Mouse (Mus musculus): ENCODE results near the gene Hhatl. TPM values are rescaled to one million over a fixed set of nuclear protein-coding genes. Genes with fewer than 3 reads are reported as not detected.

The Hhatl gene
- polyA plus RNA-seq, 1 experiment from 2014 or later: not detected

DNA sequence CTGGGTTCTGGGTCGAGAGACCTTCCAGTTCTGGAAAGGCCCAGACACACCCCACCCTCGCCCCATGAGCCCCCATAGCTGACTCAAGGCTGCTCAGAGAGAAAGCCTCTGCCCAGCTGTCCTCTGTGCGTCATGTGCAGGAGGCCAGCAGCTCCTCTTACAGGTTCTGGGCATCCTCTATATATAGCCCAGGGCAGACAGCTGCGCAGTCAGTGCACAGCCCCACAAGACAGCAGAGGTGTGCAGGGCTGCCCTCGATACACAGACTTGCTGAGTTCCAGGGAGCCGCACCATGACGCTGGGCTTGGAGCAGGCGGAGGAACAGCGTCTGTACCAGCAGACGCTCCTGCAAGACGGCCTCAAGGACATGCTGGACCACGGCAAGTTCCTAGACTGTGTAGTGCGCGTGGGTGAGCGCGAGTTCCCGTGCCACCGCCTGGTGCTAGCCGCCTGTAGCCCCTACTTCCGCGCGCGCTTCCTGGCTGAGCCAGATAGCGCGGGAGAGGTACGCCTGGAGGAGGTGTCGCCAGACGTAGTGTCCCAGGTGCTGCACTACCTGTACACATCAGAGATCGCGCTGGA is 14.7 kb downstream of the Hhatl start, which contains the start of gene Klhl40:
Klhl40 (plus strand) TSS at position 124 of the 582 bp plus-strand sequence.
- TF ChIP-seq CTCF (IDR thresholded peaks at IDR 0.05; ENCODE audit: low read depth) (no peak), EP300 (IDR thresholded peaks at IDR 0.05; ENCODE audit: low read depth) (no peak)
- DNase-seq (no peak), ATAC-seq (no peak)
- Histone ChIP-seq H3K4me1 (ENCODE audit: insufficient read depth) (no peaks in the 10 kb centered on the region), H3K27ac (ENCODE audit: low read depth) (no peak within 1 kb of the TSS), H3K27me3 (ENCODE audit: insufficient read depth, low read length) (peaks cover 29% of the 10 kb centered on the region), H3K36me3 (replicated peaks; ENCODE audit: insufficient read depth, low read length) (no peaks in the 10 kb centered on the region), H3K4me2 (ENCODE audit: low read depth, low read length) (no peak within 1 kb of the TSS), H3K4me3 (ENCODE audit: low read depth, low read length) (no peak within 1 kb of the TSS), H3K9ac (replicated peaks) (no peak within 1 kb of the TSS), H3K9me3 (ENCODE audit: low read length) (no peaks in the 10 kb centered on the region)
- WGBS (ENCODE audit: insufficient replicate concordance): 18% methylated on average over 30 of the region's 30 CpGs

DNA sequence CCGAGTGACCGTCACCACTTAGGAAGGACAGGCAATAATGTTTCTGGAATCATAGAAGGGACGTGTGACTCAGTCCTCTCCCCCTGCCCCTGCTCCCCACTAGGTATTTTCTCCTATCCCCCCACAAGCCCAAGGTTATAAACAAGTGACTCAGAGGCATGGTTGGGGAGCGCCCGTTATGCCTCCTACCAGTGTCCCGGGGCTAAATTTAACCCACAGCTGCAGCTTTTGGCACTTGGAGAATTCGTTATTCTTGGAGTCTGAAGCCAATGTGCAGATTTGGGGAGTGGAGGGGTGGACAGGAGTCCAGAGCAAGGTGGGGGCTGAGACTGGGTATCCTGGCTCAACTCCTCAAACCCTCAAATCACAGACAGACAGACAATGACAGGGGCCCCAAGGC is 15.8 kb downstream of the Hhatl start:
- H3K36me3 ChIP-seq (replicated peaks; ENCODE audit: insufficient read depth, low read length): no peaks in the 10 kb centered on the region
- peaks cover 29% of the 10 kb centered on the region for H3K27me3 ChIP-seq (ENCODE audit: insufficient read depth, low read length)
- no peak for DNase-seq
- H3K9me3 ChIP-seq (ENCODE audit: low read length): no peaks in the 10 kb centered on the region
- H3K27ac ChIP-seq (ENCODE audit: low read depth): no peak overlapping the region
- TF ChIP-seq CTCF (IDR thresholded peaks at IDR 0.05; ENCODE audit: low read depth) (no peak), EP300 (IDR thresholded peaks at IDR 0.05; ENCODE audit: low read depth) (no peak)
- no peak overlapping the region for H3K9ac ChIP-seq (replicated peaks)
- H3K4me1 ChIP-seq (ENCODE audit: insufficient read depth): no peaks in the 10 kb centered on the region
- ATAC-seq: no peak
- 71% methylated on average over 7 of the region's 7 CpGs for WGBS (ENCODE audit: insufficient replicate concordance)
- H3K4me2 ChIP-seq (ENCODE audit: low read depth, low read length): no peak overlapping the region
- H3K4me3 ChIP-seq (ENCODE audit: low read depth, low read length): no peak overlapping the region

DNA sequence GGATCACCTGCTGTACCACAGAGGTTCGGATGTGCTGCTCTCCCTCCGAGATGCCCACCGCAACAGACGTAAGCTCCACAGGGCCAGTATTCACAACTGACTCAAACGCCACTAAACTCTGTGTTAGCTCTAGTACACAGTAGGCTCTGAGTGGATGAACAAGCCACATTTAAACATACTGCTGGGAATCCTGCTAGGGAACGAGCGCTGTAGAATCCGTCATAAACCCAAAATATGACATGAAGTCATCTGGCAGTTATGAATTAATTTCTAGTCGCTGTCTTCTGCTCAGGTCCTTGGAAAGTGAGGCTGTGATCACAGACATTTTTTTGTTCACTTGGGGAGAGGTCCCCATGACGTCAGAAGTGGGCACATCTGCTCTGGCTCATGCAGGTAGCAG is 16.4 kb downstream of the Hhatl start:
- H3K36me3 ChIP-seq (replicated peaks; ENCODE audit: insufficient read depth, low read length): no peaks in the 10 kb centered on the region
- no peaks in the 10 kb centered on the region for H3K4me1 ChIP-seq (ENCODE audit: insufficient read depth)
- no peak overlapping the region for H3K9ac ChIP-seq (replicated peaks)
- H3K4me3 ChIP-seq (ENCODE audit: low read depth, low read length): no peak overlapping the region
- H3K4me2 ChIP-seq (ENCODE audit: low read depth, low read length): no peak overlapping the region
- H3K27me3 ChIP-seq (ENCODE audit: insufficient read depth, low read length): peaks cover 29% of the 10 kb centered on the region
- no peak for TF ChIP-seq EP300 (IDR thresholded peaks at IDR 0.05; ENCODE audit: low read depth)
- no peak for TF ChIP-seq CTCF (IDR thresholded peaks at IDR 0.05; ENCODE audit: low read depth)
- no peak for DNase-seq
- ATAC-seq: no peak
- 70% methylated on average over 10 of the region's 10 CpGs for WGBS (ENCODE audit: insufficient replicate concordance)
- no peak overlapping the region for H3K27ac ChIP-seq (ENCODE audit: low read depth)
- H3K9me3 ChIP-seq (ENCODE audit: low read length): no peaks in the 10 kb centered on the region

DNA sequence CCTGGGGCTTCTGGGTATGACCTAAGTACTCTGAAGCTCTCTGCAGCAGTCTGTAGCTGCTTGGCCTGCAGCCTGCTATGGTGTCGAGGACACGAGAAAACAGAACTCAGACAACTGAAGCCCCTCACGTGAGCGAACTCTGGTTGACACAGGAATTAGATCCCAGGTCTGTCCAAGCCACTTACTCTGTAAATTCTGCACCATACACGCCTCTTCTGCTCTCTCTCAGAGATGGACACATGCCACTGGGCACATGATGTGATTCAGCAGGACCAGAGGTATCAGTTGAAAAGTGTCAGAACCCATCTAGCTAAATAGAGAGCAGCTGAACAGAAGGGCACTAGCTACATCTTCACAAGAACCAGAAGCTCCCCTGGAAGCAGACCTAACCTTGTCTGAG is 19.9 kb downstream of the Hhatl start:
- Histone ChIP-seq H3K36me3 (replicated peaks; ENCODE audit: insufficient read depth, low read length) (no peaks in the 10 kb centered on the region), H3K4me1 (ENCODE audit: insufficient read depth) (no peaks in the 10 kb centered on the region), H3K4me2 (ENCODE audit: low read depth, low read length) (no peak overlapping the region), H3K4me3 (ENCODE audit: low read depth, low read length) (no peak overlapping the region), H3K9ac (replicated peaks) (no peak overlapping the region), H3K27me3 (ENCODE audit: insufficient read depth, low read length) (peaks cover 13% of the 10 kb centered on the region; the same call in 1 of the 2 replicates), H3K9me3 (ENCODE audit: low read length) (no peaks in the 10 kb centered on the region), H3K27ac (ENCODE audit: low read depth) (no peak overlapping the region)
- 59% methylated on average over 5 of the region's 5 CpGs for WGBS (ENCODE audit: insufficient replicate concordance)
- ATAC-seq: no peak
- DNase-seq: no peak
- no peak for TF ChIP-seq EP300 (IDR thresholded peaks at IDR 0.05; ENCODE audit: low read depth)
- no peak for TF ChIP-seq CTCF (IDR thresholded peaks at IDR 0.05; ENCODE audit: low read depth)

- H3K36me3 ChIP-seq (replicated peaks; ENCODE audit: insufficient read depth, low read length): no peaks in the 10 kb centered on the region
- H3K9ac ChIP-seq (replicated peaks): no peak overlapping the region
- H3K4me3 ChIP-seq (ENCODE audit: low read depth, low read length): no peak overlapping the region
- no peaks in the 10 kb centered on the region for H3K4me1 ChIP-seq (ENCODE audit: insufficient read depth)
- TF ChIP-seq CTCF (IDR thresholded peaks at IDR 0.05; ENCODE audit: low read depth) (no peak), EP300 (IDR thresholded peaks at IDR 0.05; ENCODE audit: low read depth) (no peak)
- no peaks in the 10 kb centered on the region for H3K9me3 ChIP-seq (ENCODE audit: low read length)
- no peak for ATAC-seq
- no peak overlapping the region for H3K4me2 ChIP-seq (ENCODE audit: low read depth, low read length)
- DNase-seq: no peak
- 82% methylated on average over 16 of the region's 16 CpGs for WGBS (ENCODE audit: insufficient replicate concordance)
- no peak overlapping the region for H3K27ac ChIP-seq (ENCODE audit: low read depth)
- H3K27me3 ChIP-seq (ENCODE audit: insufficient read depth, low read length): peaks cover 7% of the 10 kb centered on the region
Measured at GRCm38 (mm10) chr9:121765166-121765855, 27.0 kb downstream of the Hhatl start.

DNA sequence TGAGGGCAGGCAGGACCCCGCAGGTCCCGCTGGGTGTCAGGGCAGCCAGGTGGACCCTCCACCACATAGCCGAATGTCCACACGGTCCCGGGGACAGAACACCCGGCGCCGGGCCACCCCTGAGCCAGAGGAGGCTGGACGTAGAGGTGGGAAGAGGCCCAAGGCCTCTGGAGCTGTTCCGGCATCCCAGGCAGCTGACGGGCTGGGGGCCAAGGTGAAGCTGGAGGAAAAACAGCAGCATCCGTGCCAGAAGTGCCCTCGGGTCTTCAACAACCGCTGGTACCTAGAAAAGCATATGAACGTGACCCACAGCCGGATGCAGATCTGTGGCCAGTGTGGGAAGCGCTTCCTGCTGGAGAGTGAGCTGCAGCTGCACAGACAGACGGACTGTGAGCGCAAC is 28.6 kb downstream of the Hhatl start:
- no peak for TF ChIP-seq CTCF (IDR thresholded peaks at IDR 0.05; ENCODE audit: low read depth)
- no peak for TF ChIP-seq EP300 (IDR thresholded peaks at IDR 0.05; ENCODE audit: low read depth)
- no peak overlapping the region for H3K9ac ChIP-seq (replicated peaks)
- no peak overlapping the region for H3K27ac ChIP-seq (ENCODE audit: low read depth)
- no peaks in the 10 kb centered on the region for H3K36me3 ChIP-seq (replicated peaks; ENCODE audit: insufficient read depth, low read length)
- no peaks in the 10 kb centered on the region for H3K9me3 ChIP-seq (ENCODE audit: low read length)
- no peak overlapping the region for H3K4me3 ChIP-seq (ENCODE audit: low read depth, low read length)
- 83% methylated on average over 19 of the region's 19 CpGs for WGBS (ENCODE audit: insufficient replicate concordance)
- H3K4me1 ChIP-seq (ENCODE audit: insufficient read depth): peaks cover 9% of the 10 kb centered on the region
- ATAC-seq (no peak), DNase-seq (no peak)
- no peak overlapping the region for H3K4me2 ChIP-seq (ENCODE audit: low read depth, low read length)
- peaks cover 20% of the 10 kb centered on the region for H3K27me3 ChIP-seq (ENCODE audit: insufficient read depth, low read length)

Measured in liver, postnatal 0 days (tissue).